Mouse (Mus musculus): Measurements from ENCODE around the gene Adamtsl2.

- TF ChIP-seq CTCF (IDR thresholded peaks at IDR 0.05; ENCODE audit: control insufficient read depth, insufficient read depth, low read length) = no peak
- no peak for TF ChIP-seq POLR2A (IDR thresholded peaks at IDR 0.05; ENCODE audit: borderline replicate concordance, control insufficient read depth, low read depth, low read length)
Observed at GRCm38 (mm10) chr2:27058751-27059150, 20.4 kb upstream of the Adamtsl2 start.

Data from bone marrow, adult 2 months (tissue).